Mouse (Mus musculus) heart, embryonic 16.5 days (tissue): ENCODE results near the gene Arfip2. TPM values are rescaled to one million over a fixed set of nuclear protein-coding genes. Genes with fewer than 3 reads are reported as not detected.

Experiments used
- ATAC-seq: fragments of 200-750 bp; cut with Nextera tagmentation; replicated peaks from 2 replicates; pipeline ENCODE4 v1.8.0; 2017; ENCODE audit warnings: moderate number of reproducible peaks; ENCODE audit not compliant: insufficient read depth, low FRiP score; ENCODE audit errors: extremely low read depth
- H3K27ac ChIP-seq: fragments of 300-500 bp; sonication (generic); 2 replicates; pipeline ENCODE4 v1.5.1; 2014; ENCODE audit warnings: mild to moderate bottlenecking, low read length, control low read depth, moderate library complexity
- H3K27me3 ChIP-seq: fragments of 300-500 bp; sonication (generic); 2 replicates; pipeline ENCODE4 v1.6.1; 2014; ENCODE audit warnings: low read length, mixed read lengths; ENCODE audit not compliant: control insufficient read depth, insufficient read depth
- H3K36me3 ChIP-seq: fragments of 300-500 bp; sonication (generic); 2 replicates; pipeline ENCODE4 v1.6.1; 2014; ENCODE audit not compliant: control insufficient read depth, insufficient read depth
- H3K4me1 ChIP-seq: fragments of 300-500 bp; sonication (generic); 2 replicates; pipeline ENCODE4 v1.6.1; 2014; ENCODE audit warnings: low read length, mixed read lengths; ENCODE audit not compliant: control insufficient read depth, insufficient read depth
- H3K4me2 ChIP-seq: fragments of 300-500 bp; sonication (generic); 2 replicates; pipeline ENCODE4 v1.6.1; 2014; ENCODE audit warnings: low read depth, mild to moderate bottlenecking, control low read depth, low read length
- H3K4me3 ChIP-seq: fragments of 300-500 bp; sonication (generic); 2 replicates; pipeline ENCODE4 v1.5.1; 2014; ENCODE audit warnings: mild to moderate bottlenecking, control low read depth, low read length
- H3K9ac ChIP-seq: fragments of 300-500 bp; sonication (generic); 2 replicates; pipeline ENCODE4 v1.6.1; 2014; ENCODE audit warnings: low read length, control low read depth
- H3K9me3 ChIP-seq: fragments of 300-500 bp; sonication (generic); replicated peaks from 2 replicates; pipeline ENCODE4 v1.6.1; 2016; ENCODE audit warnings: low read length; ENCODE audit not compliant: control insufficient read depth
- WGBS: fragments of 180-500 bp; shearing (Covaris S2); extraction: QIAGEN DNeasy Blood & Tissue Kit; methylation state at CpG from one replicate; pipeline ENCODE4 v1.1.7; 2014; 5-methylcytosine and 5-hydroxymethylcytosine counted together
- polyA plus RNA-seq: library from polyadenylated mRNA; unstranded; fragments of >200 nt; fragmentation: Nextera tagmentation; extraction: Ambion mirVana; gene quantifications from 2 replicates; pipeline ENCODE4 v1.2.1, GENCODE M21; 2015

Gene Arfip2
- polyA plus RNA-seq, 1 experiment from 2014 or later, result 46.6 TPM

DNA sequence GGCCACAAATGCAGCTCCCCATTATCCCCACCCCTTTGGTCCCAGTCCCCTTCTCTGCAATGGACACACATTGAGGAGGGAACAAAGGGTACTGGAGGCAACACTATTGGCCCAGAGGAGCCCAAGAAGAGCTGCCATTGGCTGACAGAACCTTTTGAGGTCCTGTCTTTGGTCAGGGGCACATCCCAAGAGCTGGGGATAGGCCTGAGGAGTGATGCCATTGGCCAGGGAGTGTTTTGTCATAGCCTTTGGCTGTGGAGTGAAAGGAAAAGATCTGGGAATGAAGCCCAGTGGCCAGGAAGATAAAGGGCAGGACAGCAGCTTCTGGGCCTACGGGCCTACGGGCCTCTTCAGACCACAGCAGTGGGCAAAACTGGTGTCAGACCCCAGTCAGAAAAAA is 4.5 kb downstream of the Arfip2 start:
- Histone ChIP-seq H3K4me2 (no peak overlapping the region), H3K4me3 (no peak overlapping the region), H3K27ac (no peak overlapping the region), H3K27me3 (no peaks in the 10 kb centered on the region), H3K36me3 (peaks cover 25% of the 10 kb centered on the region), H3K9me3 (no peaks in the 10 kb centered on the region), H3K4me1 (peaks cover 28% of the 10 kb centered on the region), H3K9ac (no peak overlapping the region)
- 84% methylated on average over 2 of the region's 2 CpGs for WGBS
- no peak for ATAC-seq

DNA sequence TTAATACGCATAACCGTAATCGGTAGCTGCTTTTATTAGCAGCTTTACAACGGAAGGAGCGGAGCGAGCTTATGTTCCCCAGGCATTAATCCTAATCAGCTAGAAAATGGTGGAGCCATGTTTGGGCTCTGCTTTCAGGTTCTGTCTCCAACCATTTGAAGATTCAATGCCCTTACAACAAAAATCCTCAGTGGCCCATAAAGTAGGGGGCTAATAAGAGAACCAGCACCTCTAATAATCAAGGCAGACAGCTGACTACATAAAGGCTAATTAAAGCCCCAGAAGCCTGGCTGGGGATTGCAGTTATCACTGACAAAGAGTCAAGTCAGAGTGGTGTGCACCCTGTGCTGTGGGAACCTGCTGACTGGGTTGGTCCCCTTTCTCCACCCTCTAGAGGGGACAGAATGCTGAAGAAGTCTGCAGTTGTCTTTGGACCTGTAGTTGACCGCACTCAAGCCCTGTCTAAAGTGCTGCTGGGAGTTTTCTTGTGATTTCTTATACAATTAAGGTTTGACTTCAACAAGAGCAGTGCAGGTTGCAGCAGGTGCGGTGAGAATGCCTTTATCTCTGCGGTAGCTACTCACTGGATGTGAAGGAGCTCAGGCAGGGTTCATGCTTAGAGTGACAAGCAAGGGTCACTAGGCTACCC is 5.8 kb downstream of the Arfip2 start:
- no peak for ATAC-seq
- Histone ChIP-seq H3K27me3 (no peaks in the 10 kb centered on the region), H3K9me3 (no peaks in the 10 kb centered on the region), H3K27ac (no peak overlapping the region; the same call in 1 of the 2 replicates), H3K9ac (peak overlapping the region; percentile 80), H3K4me2 (peak overlapping the region; percentile 93), H3K4me1 (peaks cover 31% of the 10 kb centered on the region), H3K4me3 (peak overlapping the region; percentile 90), H3K36me3 (peaks cover 25% of the 10 kb centered on the region)
- WGBS, result 53% methylated on average over 9 of the region's 9 CpGs

- H3K27me3 ChIP-seq, result no peaks in the 10 kb centered on the region
- no peak for ATAC-seq
- 7% methylated on average over 10 of the region's 10 CpGs for WGBS
- H3K4me3 ChIP-seq, result peak overlapping the region; percentile 90
- H3K4me1 ChIP-seq, result peaks cover 30% of the 10 kb centered on the region
- no peaks in the 10 kb centered on the region for H3K9me3 ChIP-seq
- peak overlapping the region; percentile 93 for H3K4me2 ChIP-seq
- H3K9ac ChIP-seq, result peak overlapping the region; percentile 80
- peak overlapping the region; percentile 36; the same call in 1 of the 2 replicates for H3K27ac ChIP-seq
- peaks cover 25% of the 10 kb centered on the region for H3K36me3 ChIP-seq
These were observed 6.4 kb downstream of the Arfip2 start for GRCm38 (mm10) chr7:105633801-105634135.

- Histone ChIP-seq H3K4me1 (peaks cover 34% of the 10 kb centered on the region), H3K27me3 (no peaks in the 10 kb centered on the region), H3K4me3 (peak within 1 kb of the TSS; percentile 90), H3K27ac (peak within 1 kb of the TSS; percentile 74), H3K36me3 (peaks cover 25% of the 10 kb centered on the region), H3K9me3 (no peaks in the 10 kb centered on the region), H3K4me2 (peak within 1 kb of the TSS; percentile 93), H3K9ac (peak within 1 kb of the TSS; percentile 95)
- WGBS, result under 1% methylated on average over 68 of the region's 71 CpGs
- peak; percentile 93 for ATAC-seq
These were observed 7.0 kb downstream of the Arfip2 start, which contains the start of gene Trim3 for GRCm38 (mm10) chr7:105633127-105633800. Gene Trim3 (minus strand): TSS chr7:105633571.

GRCm38 (mm10) chr7:105632551-105632972 is 7.7 kb downstream of the Arfip2 start:
- no peak for ATAC-seq

DNA sequence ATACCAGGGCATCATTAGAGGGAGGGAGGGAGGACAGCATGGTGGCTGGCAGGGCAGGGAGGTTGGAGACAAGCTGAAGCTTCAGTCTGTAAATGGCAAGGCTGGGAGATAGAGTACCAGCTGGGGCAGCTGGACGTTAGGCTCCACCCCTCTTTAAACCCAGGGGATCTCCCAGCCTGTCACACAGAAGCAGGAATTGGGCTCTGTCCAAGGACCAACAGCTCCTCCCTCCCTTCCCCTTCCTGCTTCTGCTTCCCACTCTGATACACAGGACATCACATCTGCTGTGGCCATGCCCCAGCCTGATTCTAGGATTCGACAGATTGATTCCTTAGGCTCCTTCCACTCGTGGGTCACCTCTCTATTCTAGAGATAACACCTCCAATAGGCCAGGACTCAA is 11.6 kb downstream of the Arfip2 start:
- WGBS, result 11% methylated on average over 3 of the region's 3 CpGs
- no peak overlapping the region for H3K9ac ChIP-seq
- peaks cover 8% of the 10 kb centered on the region for H3K36me3 ChIP-seq
- no peak overlapping the region for H3K4me2 ChIP-seq
- ATAC-seq, result peak; percentile 61
- peak overlapping the region; percentile 60 for H3K27ac ChIP-seq
- no peaks in the 10 kb centered on the region for H3K27me3 ChIP-seq
- H3K4me3 ChIP-seq, result no peak overlapping the region
- H3K9me3 ChIP-seq, result no peaks in the 10 kb centered on the region
- peaks cover 27% of the 10 kb centered on the region for H3K4me1 ChIP-seq

More at GRCm38 (mm10) chr7:105632551-105632972, 7.7 kb downstream of the Arfip2 start:
- peaks cover 20% of the 10 kb centered on the region for H3K36me3 ChIP-seq
- H3K27me3 ChIP-seq, result no peaks in the 10 kb centered on the region
- H3K9ac ChIP-seq, result peak overlapping the region; percentile 95
- peak overlapping the region; percentile 59 for H3K27ac ChIP-seq
- 11% methylated on average over 4 of the region's 4 CpGs for WGBS
- no peaks in the 10 kb centered on the region for H3K9me3 ChIP-seq
- peaks cover 36% of the 10 kb centered on the region for H3K4me1 ChIP-seq
- peak overlapping the region; percentile 93 for H3K4me2 ChIP-seq
- peak overlapping the region; percentile 90 for H3K4me3 ChIP-seq

DNA sequence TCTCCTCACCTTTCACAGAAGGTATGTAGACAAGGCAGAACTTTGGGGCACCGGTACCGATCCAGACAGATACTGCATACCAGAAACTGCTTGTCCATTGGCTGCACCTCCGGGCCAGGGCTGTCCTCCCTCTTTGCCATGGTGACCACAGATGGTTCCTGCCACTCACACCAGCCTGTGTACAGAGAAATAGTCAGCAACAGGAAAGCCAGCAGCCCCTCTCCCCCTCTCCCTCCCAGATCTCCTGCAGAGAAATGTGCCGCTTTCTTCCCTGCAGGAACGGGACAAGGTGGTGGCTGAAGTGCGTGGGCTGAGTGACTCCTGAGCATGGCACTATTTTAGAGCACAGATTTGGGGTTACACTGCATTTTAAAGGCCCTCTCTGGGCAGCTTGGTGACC is 14.8 kb downstream of the Arfip2 start:
- Histone ChIP-seq H3K27me3 (no peaks in the 10 kb centered on the region), H3K4me2 (no peak overlapping the region), H3K4me1 (peaks cover 19% of the 10 kb centered on the region), H3K27ac (no peak overlapping the region), H3K9ac (no peak overlapping the region), H3K36me3 (peaks cover 14% of the 10 kb centered on the region), H3K9me3 (no peaks in the 10 kb centered on the region), H3K4me3 (no peak overlapping the region)
- 58% methylated on average over 6 of the region's 6 CpGs for WGBS
- no peak for ATAC-seq

- no peak overlapping the region for H3K27ac ChIP-seq
- H3K9ac ChIP-seq, result no peak overlapping the region
- H3K36me3 ChIP-seq, result peaks cover 32% of the 10 kb centered on the region
- no peaks in the 10 kb centered on the region for H3K9me3 ChIP-seq
- H3K4me1 ChIP-seq, result peaks cover 5% of the 10 kb centered on the region
- ATAC-seq, result no peak
- WGBS, result 66% methylated on average over 8 of the region's 8 CpGs
- H3K4me3 ChIP-seq, result no peak overlapping the region
- no peak overlapping the region for H3K4me2 ChIP-seq
- no peaks in the 10 kb centered on the region for H3K27me3 ChIP-seq
These were observed 18.4 kb downstream of the Arfip2 start for GRCm38 (mm10) chr7:105621646-105622292.

- ATAC-seq, result no peak
- no peak overlapping the region for H3K4me2 ChIP-seq
- 67% methylated on average over 4 of the region's 4 CpGs for WGBS
These were observed 19.2 kb downstream of the Arfip2 start for GRCm38 (mm10) chr7:105621053-105621452.

More at GRCm38 (mm10) chr7:105621053-105621452, 19.2 kb downstream of the Arfip2 start:
- Histone ChIP-seq H3K4me1 (peaks cover 9% of the 10 kb centered on the region), H3K9ac (no peak overlapping the region), H3K36me3 (peaks cover 35% of the 10 kb centered on the region), H3K9me3 (no peaks in the 10 kb centered on the region), H3K4me3 (no peak overlapping the region), H3K27ac (no peak overlapping the region), H3K27me3 (no peaks in the 10 kb centered on the region)
